Mouse (Mus musculus) embryonic fibroblast, embryonic 13.5 days (primary cell): ENCODE measurements around the gene Bricd5.

ENCODE experiments used
- CTCF ChIP-seq: IDR thresholded peaks from 2 replicates; pipeline ENCODE4 v1.5.1; 2011; ENCODE audit warnings: mild to moderate bottlenecking, control low read depth, low read length, moderate library complexity, borderline replicate concordance; ENCODE audit not compliant: insufficient read depth
- POLR2A ChIP-seq: IDR thresholded peaks from 2 replicates; pipeline ENCODE4 v1.6.1; 2011; ENCODE audit warnings: low read depth, mild to moderate bottlenecking, control low read depth, low read length, moderate library complexity

DNA sequence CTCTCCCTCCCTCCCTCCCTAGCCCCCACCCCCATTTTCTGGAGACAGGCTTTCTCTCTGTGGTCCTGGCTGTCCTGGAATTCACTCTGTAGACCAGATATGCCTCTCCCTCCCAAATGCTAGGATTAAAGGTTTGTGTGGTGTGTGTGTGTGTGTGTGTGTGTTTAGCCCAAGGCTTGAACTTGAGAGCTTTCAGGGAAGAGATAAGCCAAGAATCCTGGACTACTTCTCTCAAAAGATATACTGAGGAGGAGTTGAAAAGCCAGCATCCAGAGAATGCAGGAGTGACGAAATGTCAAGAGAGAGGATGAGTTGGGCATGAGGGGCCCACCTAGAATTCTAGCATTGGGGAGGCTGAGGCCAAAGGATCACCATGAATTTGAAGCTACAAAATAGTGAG, 10.8 kb upstream of the Bricd5 start:
- TF ChIP-seq POLR2A = no peak
- TF ChIP-seq CTCF = no peak
